Mouse (Mus musculus): ENCODE measurements around the gene Olfr288. TPM values are rescaled to one million over a fixed set of nuclear protein-coding genes. Genes with fewer than 3 reads are reported as not detected.

The Olfr288 gene
- polyA plus RNA-seq, 1 experiment from 2014 or later: not detected

DNA sequence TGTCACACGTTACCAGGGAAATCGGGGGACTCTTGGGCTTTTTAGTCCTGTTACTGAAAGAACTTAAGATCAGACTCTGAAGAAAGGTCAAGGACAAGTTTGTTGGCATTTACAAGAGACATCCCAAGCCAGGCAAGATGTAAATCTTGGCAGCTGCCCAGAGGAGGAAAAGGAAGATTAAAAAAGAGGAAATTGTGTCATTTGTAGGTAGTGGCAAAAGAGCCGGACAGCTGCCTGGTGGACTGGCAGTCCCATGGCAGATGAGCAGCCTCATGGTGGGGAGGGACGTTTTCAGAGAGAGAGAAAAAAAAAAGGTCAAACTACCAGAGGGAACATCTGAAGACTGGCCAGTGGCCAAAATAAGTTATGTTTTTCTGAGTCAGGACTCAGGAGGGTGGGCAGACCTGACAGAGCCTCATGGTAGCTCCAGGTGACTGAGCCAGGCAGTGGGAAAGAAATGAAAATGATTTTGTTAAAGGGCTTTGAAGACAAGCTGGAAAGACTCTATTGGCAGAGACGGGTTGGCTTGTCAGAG is 18.1 kb upstream of the Olfr288 start:
- TF ChIP-seq CTCF (IDR thresholded peaks at IDR 0.05; ENCODE audit: low read depth): no peak
- Histone ChIP-seq H3K4me3 (ENCODE audit: low read depth, low read length) (no peak overlapping the region), H3K4me1 (ENCODE audit: insufficient read depth) (no peaks in the 10 kb centered on the region), H3K9ac (no peak overlapping the region), H3K9me3 (ENCODE audit: low read depth, low read length) (no peaks in the 10 kb centered on the region), H3K27me3 (ENCODE audit: insufficient read depth, low read length) (no peaks in the 10 kb centered on the region), H3K27ac (ENCODE audit: low read depth) (peak overlapping the region; percentile 50; the same call in 1 of the 2 replicates), H3K36me3 (ENCODE audit: insufficient read depth) (no peaks in the 10 kb centered on the region), H3K4me2 (no peak overlapping the region)
- DNase-seq: peak; percentile 54
- 60% methylated on average over 5 of the region's 5 CpGs for WGBS
- no peak for ATAC-seq (ENCODE audit: insufficient read depth)

DNA sequence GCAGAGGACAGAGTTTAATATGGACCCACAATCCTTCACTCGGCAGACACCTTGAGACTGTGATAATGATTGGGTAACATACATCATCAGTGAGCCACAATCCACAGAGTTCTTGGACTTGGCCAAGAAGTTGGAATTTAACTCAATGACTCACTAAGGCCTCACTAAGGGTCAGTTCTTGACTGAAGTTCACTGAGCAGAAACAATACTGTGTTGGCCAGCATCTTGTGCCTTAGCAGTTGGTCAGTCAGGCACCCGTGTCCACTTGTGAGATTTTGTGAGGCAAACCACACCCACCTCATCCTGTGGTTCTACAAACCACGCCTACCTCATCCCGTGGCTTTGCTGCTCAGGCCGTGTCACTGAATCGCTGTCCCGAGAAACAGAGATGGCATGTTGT is 14.3 kb upstream of the Olfr288 start:
- ATAC-seq (ENCODE audit: insufficient read depth) (no peak), DNase-seq (no peak)
- no peaks in the 10 kb centered on the region for H3K4me1 ChIP-seq (ENCODE audit: insufficient read depth)
- WGBS: 70% methylated on average over 7 of the region's 7 CpGs
- H3K9ac ChIP-seq: no peak overlapping the region
- H3K4me3 ChIP-seq (ENCODE audit: low read depth, low read length): no peak overlapping the region
- no peak overlapping the region for H3K27ac ChIP-seq (ENCODE audit: low read depth)
- H3K4me2 ChIP-seq: no peak overlapping the region
- no peaks in the 10 kb centered on the region for H3K9me3 ChIP-seq (ENCODE audit: low read depth, low read length)
- no peaks in the 10 kb centered on the region for H3K27me3 ChIP-seq (ENCODE audit: insufficient read depth, low read length)
- TF ChIP-seq CTCF (IDR thresholded peaks at IDR 0.05; ENCODE audit: low read depth): no peak
- H3K36me3 ChIP-seq (ENCODE audit: insufficient read depth): no peaks in the 10 kb centered on the region

DNA sequence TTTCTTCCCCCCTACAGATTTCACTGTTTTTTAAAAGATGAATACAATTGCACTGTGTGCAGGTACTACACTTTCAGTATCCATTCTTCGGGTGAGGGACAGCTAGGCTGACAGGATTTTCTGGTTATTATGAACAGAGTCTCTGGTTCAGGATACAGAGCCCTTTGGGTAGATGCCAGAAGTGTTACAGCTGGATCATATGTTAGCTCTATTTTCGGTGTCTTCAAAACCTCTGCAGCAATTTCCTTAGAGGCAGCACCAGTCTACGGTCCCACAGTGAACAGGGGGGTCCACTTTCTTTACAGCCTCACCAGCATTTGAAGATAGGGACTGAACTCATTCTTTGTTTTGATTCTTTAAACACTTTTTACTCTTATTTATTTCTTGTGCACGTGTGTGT is 10.9 kb downstream of the Olfr288 start:
- Histone ChIP-seq H3K9ac (no peak overlapping the region), H3K9me3 (ENCODE audit: low read depth, low read length) (no peaks in the 10 kb centered on the region), H3K27me3 (ENCODE audit: insufficient read depth, low read length) (0 out of 2 replicates have a peak, but pooled peaks cover under 1% of the 10 kb centered on the region), H3K4me2 (no peak overlapping the region), H3K4me3 (ENCODE audit: low read depth, low read length) (no peak overlapping the region), H3K27ac (ENCODE audit: low read depth) (no peak overlapping the region), H3K36me3 (ENCODE audit: insufficient read depth) (no peaks in the 10 kb centered on the region), H3K4me1 (ENCODE audit: insufficient read depth) (0 out of 2 replicates have a peak, but pooled peaks cover 3% of the 10 kb centered on the region)
- DNase-seq (peak; percentile 16), ATAC-seq (ENCODE audit: insufficient read depth) (no peak)
- TF ChIP-seq CTCF (IDR thresholded peaks at IDR 0.05; ENCODE audit: low read depth): no peak
- WGBS: 48% methylated on average over 4 of the region's 4 CpGs

DNA sequence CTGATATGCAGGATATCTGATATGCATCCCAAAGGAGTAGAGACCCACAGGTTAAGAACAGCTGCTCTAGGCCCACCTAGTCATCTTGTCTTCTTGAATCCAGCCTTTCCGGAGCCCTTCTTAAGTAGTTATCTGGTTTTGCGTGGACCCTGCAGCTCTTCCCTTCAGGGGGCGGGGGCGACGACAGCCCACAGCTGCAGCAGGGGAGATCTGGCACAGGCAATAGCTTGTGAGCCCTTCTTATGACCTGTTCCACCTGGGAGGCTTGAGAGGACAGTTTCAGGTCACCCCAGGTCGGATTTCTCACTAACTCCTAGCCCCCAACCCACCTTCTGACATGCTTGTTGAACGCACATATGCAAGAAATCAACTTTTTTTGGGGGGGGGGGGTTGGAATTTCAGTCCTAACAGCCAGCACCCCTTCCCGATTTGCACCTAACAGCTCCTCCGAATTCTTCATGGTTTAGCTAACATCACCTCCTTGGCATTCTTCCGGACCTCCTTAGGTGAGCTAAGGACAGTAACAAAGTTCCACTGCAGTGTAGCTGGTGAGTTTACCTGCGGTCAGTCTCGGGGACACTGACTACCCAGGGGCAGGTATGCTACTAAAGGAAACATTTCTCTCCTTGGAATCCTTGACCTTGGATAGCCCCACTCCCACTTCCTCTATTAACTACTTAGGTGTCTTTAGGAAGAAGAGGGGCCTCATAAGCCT is 13.3 kb downstream of the Olfr288 start:
- Histone ChIP-seq H3K27ac (ENCODE audit: low read depth) (no peak overlapping the region), H3K9ac (no peak overlapping the region), H3K27me3 (ENCODE audit: insufficient read depth, low read length) (0 out of 2 replicates have a peak, but pooled peaks cover 4% of the 10 kb centered on the region), H3K4me3 (ENCODE audit: low read depth, low read length) (no peak overlapping the region), H3K36me3 (ENCODE audit: insufficient read depth) (no peaks in the 10 kb centered on the region), H3K4me1 (ENCODE audit: insufficient read depth) (0 out of 2 replicates have a peak, but pooled peaks cover 3% of the 10 kb centered on the region), H3K4me2 (no peak overlapping the region; the same call in 1 of the 2 replicates), H3K9me3 (ENCODE audit: low read depth, low read length) (no peaks in the 10 kb centered on the region)
- DNase-seq: no peak
- no peak for TF ChIP-seq CTCF (IDR thresholded peaks at IDR 0.05; ENCODE audit: low read depth)
- 61% methylated on average over 12 of the region's 12 CpGs for WGBS
- ATAC-seq (ENCODE audit: insufficient read depth): no peak

DNA sequence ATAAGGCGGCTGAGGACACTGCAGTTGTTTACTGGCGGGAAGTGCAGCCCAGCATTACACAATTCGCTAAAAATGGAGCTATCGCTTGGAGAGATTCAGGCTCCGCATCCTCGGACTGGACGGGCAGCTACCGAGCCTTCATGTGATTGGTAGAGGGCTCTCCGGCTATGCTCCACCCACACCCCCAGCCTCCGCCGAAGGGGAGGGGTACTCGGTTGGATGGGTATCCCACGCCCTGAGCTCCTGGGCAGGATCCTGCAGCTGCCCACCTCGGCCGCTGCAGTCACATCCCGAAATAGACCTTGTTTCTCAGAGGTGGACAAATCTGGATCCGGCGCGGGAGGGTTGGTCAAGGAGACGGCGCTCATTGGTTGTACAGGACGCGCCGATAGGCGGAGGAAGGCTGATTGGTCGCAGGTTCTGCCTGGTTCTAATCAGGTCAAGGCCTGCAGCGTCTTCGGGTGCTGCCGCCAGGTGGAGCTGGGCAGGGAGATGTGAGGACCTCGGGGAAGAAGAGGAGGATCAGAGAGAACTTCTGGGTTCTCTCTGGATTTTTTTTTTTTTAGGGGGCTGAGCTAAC is 14.1 kb downstream of the Olfr288 start:
- no peaks in the 10 kb centered on the region for H3K9me3 ChIP-seq (ENCODE audit: low read depth, low read length)
- H3K36me3 ChIP-seq (ENCODE audit: insufficient read depth): no peaks in the 10 kb centered on the region
- H3K9ac ChIP-seq: peak overlapping the region; percentile 40
- peak; percentile 93 for DNase-seq
- H3K27ac ChIP-seq (ENCODE audit: low read depth): peak overlapping the region; percentile 50; the same call in 1 of the 2 replicates
- ATAC-seq (ENCODE audit: insufficient read depth): peak; percentile 98
- 0 out of 2 replicates have a peak, but pooled peaks cover 3% of the 10 kb centered on the region for H3K4me1 ChIP-seq (ENCODE audit: insufficient read depth)
- TF ChIP-seq CTCF (IDR thresholded peaks at IDR 0.05; ENCODE audit: low read depth): peak; percentile 85
- peak overlapping the region; percentile 73 for H3K4me2 ChIP-seq
- H3K4me3 ChIP-seq (ENCODE audit: low read depth, low read length): peak overlapping the region; percentile 47
- WGBS: under 1% methylated on average over 30 of the region's 30 CpGs
- H3K27me3 ChIP-seq (ENCODE audit: insufficient read depth, low read length): 0 out of 2 replicates have a peak, but pooled peaks cover 4% of the 10 kb centered on the region

DNA sequence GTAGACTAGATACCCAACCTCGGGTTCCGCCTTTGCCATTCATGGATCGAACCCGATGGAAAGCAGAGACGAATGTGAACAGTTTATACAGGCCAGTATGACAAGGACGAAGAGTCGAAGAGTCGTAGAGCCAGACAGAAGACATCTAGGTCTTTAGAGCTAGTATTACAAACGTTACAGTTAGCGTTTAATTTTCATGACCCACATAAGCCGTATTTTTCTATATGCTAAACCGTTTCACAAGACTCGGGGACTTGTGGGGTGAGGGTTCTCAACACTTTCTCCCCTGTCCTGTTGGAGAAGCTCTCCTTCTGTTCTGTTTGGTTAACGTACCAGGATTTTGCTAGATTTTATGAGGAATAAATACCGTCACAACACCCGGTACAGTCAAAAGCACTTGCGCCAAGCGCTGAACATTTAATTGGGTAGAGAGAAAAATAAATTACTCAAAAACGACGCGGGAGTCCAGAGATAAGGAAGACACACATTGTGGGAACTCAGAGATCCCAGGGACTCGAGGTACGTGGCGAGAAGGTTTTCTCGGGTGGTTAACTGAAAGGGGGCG is 14.7 kb downstream of the Olfr288 start:
- Histone ChIP-seq H3K4me3 (ENCODE audit: low read depth, low read length) (peak overlapping the region; percentile 47), H3K27ac (ENCODE audit: low read depth) (peak overlapping the region; percentile 58; the same call in 1 of the 2 replicates), H3K4me1 (ENCODE audit: insufficient read depth) (0 out of 2 replicates have a peak, but pooled peaks cover 3% of the 10 kb centered on the region), H3K9ac (peak overlapping the region; percentile 40), H3K27me3 (ENCODE audit: insufficient read depth, low read length) (0 out of 2 replicates have a peak, but pooled peaks cover 4% of the 10 kb centered on the region), H3K4me2 (peak overlapping the region; percentile 73), H3K36me3 (ENCODE audit: insufficient read depth) (no peaks in the 10 kb centered on the region), H3K9me3 (ENCODE audit: low read depth, low read length) (no peaks in the 10 kb centered on the region)
- DNase-seq: no peak
- ATAC-seq (ENCODE audit: insufficient read depth): no peak
- TF ChIP-seq CTCF (IDR thresholded peaks at IDR 0.05; ENCODE audit: low read depth): no peak
- WGBS: 7% methylated on average over 26 of the region's 26 CpGs
